9 mouse cellular contexts compared by ENCODE assay signal in the genomic region with DNA sequence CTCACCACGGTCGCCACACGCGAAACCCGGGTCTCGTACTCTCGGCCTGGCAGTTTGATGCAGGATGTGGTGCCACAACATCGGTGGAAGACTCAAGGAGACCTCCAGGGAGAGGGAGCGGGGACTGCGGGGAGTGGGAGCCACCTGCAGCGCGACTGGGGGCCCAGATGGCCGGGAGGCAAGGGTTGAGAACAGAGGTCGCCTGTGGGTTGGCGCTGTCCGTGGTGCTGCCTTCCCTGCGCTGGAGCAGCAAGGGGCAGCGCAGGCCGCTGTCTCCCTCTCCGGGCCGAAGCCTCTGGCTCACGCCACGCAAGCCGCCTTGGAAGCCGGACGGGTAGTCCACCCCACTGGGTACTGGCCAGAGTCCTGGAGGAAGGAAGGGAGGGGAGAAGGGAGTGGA. TPM values are rescaled to one million over a fixed set of nuclear protein-coding genes. Genes with fewer than 3 reads are reported as not detected.
DNase-seq lines count a peak whose midpoint lies in the region; ATAC-seq and TF ChIP-seq lines count a peak whose summit lies in the region.
"Had no signal": no experiment of that assay in that cellular context is flagged by ENCODE, and none has a peak within 500 bp of the region (broad histone marks: within the 10 kb centered on the region; RNA-seq: fewer than 3 reads in every experiment).

No protein-coding gene starts in this region.

- TF ChIP-seq CTCF in cortical plate, adult 2 months (IDR thresholded peaks at IDR 0.05; ENCODE audit: extremely low read depth, insufficient read depth, low read length): no peak

- H3K27me3 ChIP-seq in midbrain, embryonic 14.5 days (ENCODE audit: control insufficient read depth, insufficient read depth, low read length): peaks cover 91% of the 10 kb centered on the region

- no peaks in the 10 kb centered on the region for H3K4me1 ChIP-seq in cortical plate, adult 2 months (ENCODE audit: control insufficient read depth, insufficient read depth, low read length)
- H3K4me1 ChIP-seq in midbrain, embryonic 14.5 days (ENCODE audit: control insufficient read depth, insufficient read depth, low read length): peaks cover 38% of the 10 kb centered on the region

- H3K9me3 ChIP-seq in midbrain, embryonic 14.5 days (ENCODE audit: control insufficient read depth, low read length): no peaks in the 10 kb centered on the region

- peak; percentile 67 for ATAC-seq in granulocyte monocyte progenitor cell, adult 5-6 weeks (replicated peaks; ENCODE audit: poor library complexity, severe bottlenecking)
- no peak for ATAC-seq in midbrain, embryonic 14.5 days (ENCODE audit: low FRiP score, low TSS enrichment)

- H3K4me3 ChIP-seq in cortical plate, adult 2 months (ENCODE audit: insufficient read depth, low read length): peak overlapping the region; percentile 39; the same call in 1 of the 2 replicates
- H3K4me3 ChIP-seq in midbrain, embryonic 14.5 days (replicated peaks; ENCODE audit: low read depth, low read length): peak overlapping the region; percentile 36

- 1% methylated on average over 26 of the region's 26 CpGs for whole genome bisulfite sequencing in midbrain, embryonic 14.5 days

- peak overlapping the region; percentile 59 for H3K4me2 ChIP-seq in midbrain, embryonic 14.5 days (ENCODE audit: low read length)

- TF ChIP-seq POLR2A in cortical plate, adult 2 months (IDR thresholded peaks at IDR 0.05; ENCODE audit: extremely low read depth, insufficient read depth, low read length): no peak

- no peak overlapping the region for H3K27ac ChIP-seq in cortical plate, adult 2 months (ENCODE audit: insufficient read depth, low read length)
- H3K27ac ChIP-seq in midbrain, embryonic 14.5 days (replicated peaks; ENCODE audit: low read depth, low read length): no peak overlapping the region

- no peaks in the 10 kb centered on the region for H3K36me3 ChIP-seq in midbrain, embryonic 14.5 days (ENCODE audit: control insufficient read depth, insufficient read depth, low read length)

- peak overlapping the region; percentile 49 for H3K9ac ChIP-seq in midbrain, embryonic 14.5 days (replicated peaks; ENCODE audit: low read length)

- DNase-seq in ovary, postnatal 10 days (ENCODE audit: low spot score): peak; percentile 45
- no peak for DNase-seq in ovary, adult 18-20 months (ENCODE audit: low spot score)
- peak; percentile 85 to 88 for DNase-seq in kidney, postnatal 25 days
- peak; percentile 59 for DNase-seq in midbrain, embryonic 14.5 days
- peak; percentile 75 for DNase-seq in thymus, postnatal 25 days
- DNase-seq in layer of hippocampus, postnatal 14 days (ENCODE audit: low spot score in 2 of 2): no peak

RNA-seq across cellular contexts. Expression of a gene that starts 4.6 kb away (rescaled TPM):
- 1.1 and 1.2 TPM in 2 replicates for polyA plus RNA-seq in cortical plate, adult 2 months (2012; rRNA removed)
- total RNA-seq in granulocyte monocyte progenitor cell, adult 5-6 weeks (2014; fragmentation: Nextera tagmentation): not detected in 2 replicates
- not detected in 2 replicates for total RNA-seq in granulocyte monocyte progenitor cell, adult 5-6 weeks (2017)
- polyA plus RNA-seq in midbrain, embryonic 14.5 days (2014; fragmentation: Nextera tagmentation; extraction: Ambion mirVana): 0.39 and 1.2 TPM in 2 replicates
- not detected for total RNA-seq in layer of hippocampus, postnatal 14 days (2021)
- total RNA-seq: left cerebral cortex, adult 18-20 months had no signal

RNA-seq across cellular contexts. Expression of a gene that starts 10.1 kb away (rescaled TPM):
- 32.9 and 35.2 TPM in 2 replicates for polyA plus RNA-seq in cortical plate, adult 2 months (2012; rRNA removed)
- total RNA-seq in granulocyte monocyte progenitor cell, adult 5-6 weeks (2014; fragmentation: Nextera tagmentation): 14.3 and 17.9 TPM in 2 replicates
- 13.0 and 13.9 TPM in 2 replicates for total RNA-seq in granulocyte monocyte progenitor cell, adult 5-6 weeks (2017)
- 14.9 and 23.7 TPM in 2 replicates for polyA plus RNA-seq in midbrain, embryonic 14.5 days (2014; fragmentation: Nextera tagmentation; extraction: Ambion mirVana)
- 10 to 100 TPM; 33.8 to 34.6 TPM for total RNA-seq in layer of hippocampus, postnatal 14 days (2021)

RNA-seq across cellular contexts. Expression of a gene that starts 12.9 kb away (rescaled TPM):
- polyA plus RNA-seq in cortical plate, adult 2 months (2012; rRNA removed): 24.0 and 25.9 TPM in 2 replicates
- not detected in 2 replicates for total RNA-seq in granulocyte monocyte progenitor cell, adult 5-6 weeks (2014; fragmentation: Nextera tagmentation)
- total RNA-seq in granulocyte monocyte progenitor cell, adult 5-6 weeks (2017): not detected in 2 replicates
- 14.0 and 15.2 TPM in 2 replicates for polyA plus RNA-seq in midbrain, embryonic 14.5 days (2014; fragmentation: Nextera tagmentation; extraction: Ambion mirVana)
- total RNA-seq in layer of hippocampus, postnatal 14 days (2021): 10 to 100 TPM in 1 of 2 experiments, 1 to 10 TPM in 1; 8.9 to 14.4 TPM

RNA-seq across cellular contexts. Expression of a gene that starts 31.9 kb away (rescaled TPM):
- 22.2 and 25.0 TPM in 2 replicates for polyA plus RNA-seq in cortical plate, adult 2 months (2012; rRNA removed)
- not detected in 2 replicates for total RNA-seq in granulocyte monocyte progenitor cell, adult 5-6 weeks (2014; fragmentation: Nextera tagmentation)
- not detected in 2 replicates for total RNA-seq in granulocyte monocyte progenitor cell, adult 5-6 weeks (2017)
- 4.2 and 6.9 TPM in 2 replicates for polyA plus RNA-seq in midbrain, embryonic 14.5 days (2014; fragmentation: Nextera tagmentation; extraction: Ambion mirVana)
- total RNA-seq in layer of hippocampus, postnatal 14 days (2021): 1 to 10 TPM; 2.6 to 6.0 TPM

RNA-seq across cellular contexts. Expression of a gene that starts 38.7 kb away (rescaled TPM):
- polyA plus RNA-seq in cortical plate, adult 2 months (2012; rRNA removed): 201 and 216 TPM in 2 replicates
- total RNA-seq in granulocyte monocyte progenitor cell, adult 5-6 weeks (2014; fragmentation: Nextera tagmentation): 1,942 and 1,984 TPM in 2 replicates
- 2,435 and 2,975 TPM in 2 replicates for total RNA-seq in granulocyte monocyte progenitor cell, adult 5-6 weeks (2017)
- 165 and 174 TPM in 2 replicates for polyA plus RNA-seq in midbrain, embryonic 14.5 days (2014; fragmentation: Nextera tagmentation; extraction: Ambion mirVana)
- total RNA-seq in layer of hippocampus, postnatal 14 days (2021): 100 to 1,000 TPM; 227 to 233 TPM

Comparison
In these comparisons a context has a peak if more than half of its experiments do, and no peak if none do; other contexts are left out.
1. DNase-seq: peak in ovary, postnatal 10 days (single experiment), kidney, postnatal 25 days (2 of 2), midbrain, embryonic 14.5 days (single experiment) and thymus, postnatal 25 days (single experiment); none in ovary, adult 18-20 months (single experiment) and layer of hippocampus, postnatal 14 days (0 of 2).
2. RNA of a gene that starts 12.9 kb away (total RNA-seq): 8.9 to 14.4 TPM in layer of hippocampus, postnatal 14 days; not detected in granulocyte monocyte progenitor cell, adult 5-6 weeks; every median in the first group is over 4 times any median in the second.